Mouse (Mus musculus): ENCODE measurements around the gene Galnt16. TPM values are rescaled to one million over a fixed set of nuclear protein-coding genes. Genes with fewer than 3 reads are reported as not detected.

Gene Galnt16
- 0.20 and 0.42 TPM in 2 replicates for polyA plus RNA-seq (2015; fragmentation: Nextera tagmentation; extraction: Ambion mirVana)

- peak within 1 kb of the TSS; percentile 64 for H3K4me2 ChIP-seq
- ATAC-seq (ENCODE audit: low read depth) (no peak), DNase-seq (no peak)
- H3K4me1 ChIP-seq (replicated peaks): peaks cover 4% of the 10 kb centered on the region
- peaks cover 92% of the 10 kb centered on the region for H3K27me3 ChIP-seq
- H3K27ac ChIP-seq: no peak within 1 kb of the TSS
- H3K4me3 ChIP-seq (replicated peaks): peak within 1 kb of the TSS; percentile 48
- H3K36me3 ChIP-seq: no peaks in the 10 kb centered on the region
- no peaks in the 10 kb centered on the region for H3K9me3 ChIP-seq (replicated peaks)
- H3K9ac ChIP-seq: no peak within 1 kb of the TSS
- 4% methylated on average over 14 of the region's 14 CpGs for WGBS (ENCODE audit: insufficient replicate concordance)
Measured at GRCm38 (mm10) chr12:80517977-80518376, at the start of gene Galnt16. TSS of gene Galnt16 (plus strand) at chr12:80518277.

GRCm38 (mm10) chr12:80470206-80470605 is 47.9 kb upstream of the Galnt16 start:
- DNase-seq: no peak
- ATAC-seq (ENCODE audit: low read depth): no peak
- 75% methylated on average over 2 of the region's 2 CpGs for WGBS (ENCODE audit: insufficient replicate concordance)
- H3K9me3 ChIP-seq (replicated peaks): no peaks in the 10 kb centered on the region
- 0 out of 2 replicates have a peak, but pooled peaks cover 8% of the 10 kb centered on the region for H3K4me1 ChIP-seq (replicated peaks)
- no peak overlapping the region for H3K4me2 ChIP-seq
- H3K9ac ChIP-seq: no peak overlapping the region
- H3K36me3 ChIP-seq: no peaks in the 10 kb centered on the region
- H3K27ac ChIP-seq: no peak overlapping the region
- H3K4me3 ChIP-seq (replicated peaks): no peak overlapping the region
- H3K27me3 ChIP-seq: no peaks in the 10 kb centered on the region

GRCm38 (mm10) chr12:80471926-80472325 is 46.2 kb upstream of the Galnt16 start:
- no peak overlapping the region for H3K9ac ChIP-seq
- DNase-seq (no peak), ATAC-seq (ENCODE audit: low read depth) (no peak)
- no peaks in the 10 kb centered on the region for H3K36me3 ChIP-seq
- H3K4me2 ChIP-seq: no peak overlapping the region
- 63% methylated on average over 4 of the region's 4 CpGs for WGBS (ENCODE audit: insufficient replicate concordance)
- 0 out of 2 replicates have a peak, but pooled peaks cover 8% of the 10 kb centered on the region for H3K4me1 ChIP-seq (replicated peaks)
- no peak overlapping the region for H3K4me3 ChIP-seq (replicated peaks)
- H3K27me3 ChIP-seq: no peaks in the 10 kb centered on the region
- no peak overlapping the region for H3K27ac ChIP-seq
- H3K9me3 ChIP-seq (replicated peaks): no peaks in the 10 kb centered on the region

GRCm38 (mm10) chr12:80473731-80474130 is 44.3 kb upstream of the Galnt16 start:
- H3K4me3 ChIP-seq (replicated peaks): no peak overlapping the region
- ATAC-seq (ENCODE audit: low read depth) (no peak), DNase-seq (no peak)
- no peak overlapping the region for H3K4me2 ChIP-seq
- no peak overlapping the region for H3K27ac ChIP-seq
- WGBS (ENCODE audit: insufficient replicate concordance): 46% methylated on average over 3 of the region's 3 CpGs
- H3K4me1 ChIP-seq (replicated peaks): 0 out of 2 replicates have a peak, but pooled peaks cover 8% of the 10 kb centered on the region
- no peaks in the 10 kb centered on the region for H3K36me3 ChIP-seq
- H3K9me3 ChIP-seq (replicated peaks): no peaks in the 10 kb centered on the region
- H3K27me3 ChIP-seq: no peaks in the 10 kb centered on the region
- H3K9ac ChIP-seq: no peak overlapping the region

- WGBS (ENCODE audit: insufficient replicate concordance): 71% methylated on average over 3 of the region's 3 CpGs
- DNase-seq (no peak), ATAC-seq (ENCODE audit: low read depth) (no peak)
- Histone ChIP-seq H3K27me3 (no peaks in the 10 kb centered on the region), H3K4me2 (no peak overlapping the region), H3K4me1 (replicated peaks) (no peaks in the 10 kb centered on the region), H3K27ac (no peak overlapping the region), H3K9ac (no peak overlapping the region), H3K4me3 (replicated peaks) (no peak overlapping the region), H3K9me3 (replicated peaks) (no peaks in the 10 kb centered on the region), H3K36me3 (0 out of 2 replicates have a peak, but pooled peaks cover 9% of the 10 kb centered on the region)
Measured at GRCm38 (mm10) chr12:80479986-80480385, 38.1 kb upstream of the Galnt16 start.

- ATAC-seq (ENCODE audit: low read depth): no peak
- 69% methylated on average over 3 of the region's 3 CpGs for WGBS (ENCODE audit: insufficient replicate concordance)
Measured at GRCm38 (mm10) chr12:80483397-80483796, 34.7 kb upstream of the Galnt16 start.

GRCm38 (mm10) chr12:80493311-80493710 is 24.8 kb upstream of the Galnt16 start:
- no peak overlapping the region for H3K4me3 ChIP-seq (replicated peaks)
- H3K27me3 ChIP-seq: no peaks in the 10 kb centered on the region
- H3K4me2 ChIP-seq: no peak overlapping the region
- ATAC-seq (ENCODE audit: low read depth): no peak
- H3K9ac ChIP-seq: no peak overlapping the region
- H3K9me3 ChIP-seq (replicated peaks): no peaks in the 10 kb centered on the region
- WGBS (ENCODE audit: insufficient replicate concordance): 77% methylated on average over 5 of the region's 5 CpGs
- peaks cover 30% of the 10 kb centered on the region for H3K36me3 ChIP-seq
- H3K4me1 ChIP-seq (replicated peaks): no peaks in the 10 kb centered on the region
- H3K27ac ChIP-seq: no peak overlapping the region
- DNase-seq: no peak

More at GRCm38 (mm10) chr12:80483397-80483796, 34.7 kb upstream of the Galnt16 start:
- no peak overlapping the region for H3K4me3 ChIP-seq (replicated peaks)
- H3K9me3 ChIP-seq (replicated peaks): no peaks in the 10 kb centered on the region
- no peak overlapping the region for H3K4me2 ChIP-seq
- H3K9ac ChIP-seq: no peak overlapping the region
- H3K27me3 ChIP-seq: no peaks in the 10 kb centered on the region
- DNase-seq: no peak
- no peak overlapping the region for H3K27ac ChIP-seq
- H3K4me1 ChIP-seq (replicated peaks): no peaks in the 10 kb centered on the region
- H3K36me3 ChIP-seq: 0 out of 2 replicates have a peak, but pooled peaks cover 9% of the 10 kb centered on the region

GRCm38 (mm10) chr12:80495691-80496090 is 22.4 kb upstream of the Galnt16 start:
- no peak for ATAC-seq (ENCODE audit: low read depth)
- H3K4me3 ChIP-seq (replicated peaks): no peak overlapping the region
- no peaks in the 10 kb centered on the region for H3K9me3 ChIP-seq (replicated peaks)
- DNase-seq: no peak
- H3K9ac ChIP-seq: no peak overlapping the region
- H3K36me3 ChIP-seq: peaks cover 19% of the 10 kb centered on the region
- H3K27me3 ChIP-seq: no peaks in the 10 kb centered on the region
- no peak overlapping the region for H3K27ac ChIP-seq
- no peaks in the 10 kb centered on the region for H3K4me1 ChIP-seq (replicated peaks)
- WGBS (ENCODE audit: insufficient replicate concordance): 7% methylated on average over 1 of the region's 1 CpGs
- H3K4me2 ChIP-seq: no peak overlapping the region

GRCm38 (mm10) chr12:80498356-80498755 is 19.7 kb upstream of the Galnt16 start:
- DNase-seq: no peak
- ATAC-seq (ENCODE audit: low read depth): no peak
- 65% methylated on average over 4 of the region's 4 CpGs for WGBS (ENCODE audit: insufficient replicate concordance)

GRCm38 (mm10) chr12:80500506-80500905 is 17.6 kb upstream of the Galnt16 start:
- Histone ChIP-seq H3K9ac (no peak overlapping the region), H3K27ac (no peak overlapping the region), H3K36me3 (no peaks in the 10 kb centered on the region), H3K9me3 (replicated peaks) (no peaks in the 10 kb centered on the region), H3K4me2 (no peak overlapping the region), H3K4me3 (replicated peaks) (no peak overlapping the region), H3K4me1 (replicated peaks) (no peaks in the 10 kb centered on the region), H3K27me3 (no peaks in the 10 kb centered on the region)
- WGBS (ENCODE audit: insufficient replicate concordance): 61% methylated on average over 1 of the region's 1 CpGs
- no peak for ATAC-seq (ENCODE audit: low read depth)
- DNase-seq: no peak

More at GRCm38 (mm10) chr12:80498356-80498755, 19.7 kb upstream of the Galnt16 start:
- Histone ChIP-seq H3K36me3 (peaks cover 3% of the 10 kb centered on the region; the same call in 1 of the 2 replicates), H3K27ac (no peak overlapping the region), H3K9me3 (replicated peaks) (no peaks in the 10 kb centered on the region), H3K4me1 (replicated peaks) (no peaks in the 10 kb centered on the region), H3K27me3 (no peaks in the 10 kb centered on the region), H3K4me3 (replicated peaks) (no peak overlapping the region), H3K9ac (no peak overlapping the region), H3K4me2 (no peak overlapping the region)

GRCm38 (mm10) chr12:80504718-80505117 is 13.4 kb upstream of the Galnt16 start:
- no peak for ATAC-seq (ENCODE audit: low read depth)
- H3K4me3 ChIP-seq (replicated peaks): no peak overlapping the region
- DNase-seq: no peak
- no peak overlapping the region for H3K9ac ChIP-seq
- H3K4me1 ChIP-seq (replicated peaks): no peaks in the 10 kb centered on the region
- H3K36me3 ChIP-seq: no peaks in the 10 kb centered on the region
- H3K27me3 ChIP-seq: no peaks in the 10 kb centered on the region
- WGBS (ENCODE audit: insufficient replicate concordance): 66% methylated on average over 5 of the region's 5 CpGs
- H3K27ac ChIP-seq: no peak overlapping the region
- H3K9me3 ChIP-seq (replicated peaks): no peaks in the 10 kb centered on the region
- no peak overlapping the region for H3K4me2 ChIP-seq

- H3K4me2 ChIP-seq: no peak overlapping the region
- no peak overlapping the region for H3K27ac ChIP-seq
- 44% methylated on average over 14 of the region's 14 CpGs for WGBS (ENCODE audit: insufficient replicate concordance)
- no peak overlapping the region for H3K9ac ChIP-seq
- no peaks in the 10 kb centered on the region for H3K9me3 ChIP-seq (replicated peaks)
- no peaks in the 10 kb centered on the region for H3K36me3 ChIP-seq
- no peak overlapping the region for H3K4me3 ChIP-seq (replicated peaks)
- no peak for DNase-seq
- no peaks in the 10 kb centered on the region for H3K27me3 ChIP-seq
- H3K4me1 ChIP-seq (replicated peaks): no peaks in the 10 kb centered on the region
- ATAC-seq (ENCODE audit: low read depth): no peak
Measured at GRCm38 (mm10) chr12:80507041-80507745, 10.9 kb upstream of the Galnt16 start.
